Mouse (Mus musculus) retina, postnatal 1 day (tissue): Measurements from ENCODE around the gene Mark3.

Experiments
- DNase-seq: peaks from one replicate; pipeline ENCODE4 v3.0.0-alpha.2; 2012

Mark3 gene

DNA sequence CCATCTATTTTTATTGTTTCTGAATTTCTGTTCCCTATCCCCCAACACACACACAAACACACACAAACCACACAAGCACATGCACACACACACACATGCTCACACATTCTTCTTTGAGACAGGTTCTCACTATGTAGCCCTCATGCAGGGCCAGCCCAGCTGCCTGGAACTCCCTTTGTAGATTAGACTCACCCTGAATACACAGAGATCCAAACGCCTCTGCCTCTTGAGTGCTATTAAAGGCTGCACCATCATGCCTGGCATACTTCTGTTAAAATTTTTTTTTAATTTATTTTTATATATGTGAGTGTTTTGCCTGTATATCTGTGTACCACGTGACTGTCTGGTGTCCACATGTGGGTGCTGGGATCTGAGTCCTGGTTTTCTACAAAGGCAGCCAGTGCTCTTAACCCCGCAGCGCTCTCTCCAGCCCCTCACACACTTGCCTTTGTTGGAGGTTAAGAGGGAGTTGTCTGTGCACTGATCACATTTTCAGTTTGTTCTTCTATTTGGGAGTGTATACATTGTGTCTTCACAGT lies 12.0 kb upstream of the Mark3 start:
- no peak for DNase-seq

DNA sequence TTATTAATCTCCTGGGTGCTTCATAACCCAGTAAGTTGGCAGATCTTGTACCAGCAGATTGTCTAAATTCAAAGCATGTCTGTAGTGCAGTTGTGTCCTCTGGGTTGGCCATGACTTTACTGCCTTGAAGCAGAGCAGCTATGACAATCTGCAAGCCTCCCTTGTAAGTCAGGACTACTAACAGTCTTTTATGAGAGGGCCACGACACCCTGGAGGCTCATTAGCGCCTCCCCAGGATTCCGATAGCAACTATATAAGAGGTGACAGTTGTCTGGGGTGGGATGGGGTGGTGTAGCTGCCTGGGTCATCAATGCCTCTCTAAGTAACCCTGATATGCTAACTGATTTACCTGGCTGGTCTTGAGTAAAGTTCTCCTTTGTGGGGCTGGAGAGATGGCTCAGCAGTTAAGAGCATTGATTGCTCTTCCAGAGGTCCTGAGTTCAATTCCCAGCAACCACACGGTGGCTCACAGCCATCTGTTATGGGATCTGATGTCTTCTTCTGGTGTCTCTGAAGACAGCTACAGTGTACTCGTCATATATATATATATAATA lies 11.2 kb upstream of the Mark3 start:
- no peak for DNase-seq

DNA sequence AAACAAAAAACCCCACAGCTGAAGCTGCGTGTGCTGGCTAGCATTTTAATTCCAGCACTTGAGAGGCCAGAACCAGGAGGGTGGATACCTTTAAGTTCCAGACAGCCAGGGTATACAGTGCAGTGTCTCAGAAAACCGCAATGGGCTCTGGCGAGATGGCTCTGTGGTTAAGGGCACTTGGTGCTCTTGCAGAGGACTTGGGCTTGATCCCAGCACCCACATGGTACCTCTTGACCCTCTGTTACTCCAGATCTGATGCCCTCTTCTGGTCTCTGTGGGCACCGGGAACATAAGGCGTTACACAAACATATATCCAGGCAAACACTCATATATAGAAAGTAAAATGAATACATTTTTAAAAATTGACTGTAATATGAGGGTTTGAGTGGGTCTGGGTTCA lies 9.0 kb upstream of the Mark3 start:
- DNase-seq, result no peak

DNA sequence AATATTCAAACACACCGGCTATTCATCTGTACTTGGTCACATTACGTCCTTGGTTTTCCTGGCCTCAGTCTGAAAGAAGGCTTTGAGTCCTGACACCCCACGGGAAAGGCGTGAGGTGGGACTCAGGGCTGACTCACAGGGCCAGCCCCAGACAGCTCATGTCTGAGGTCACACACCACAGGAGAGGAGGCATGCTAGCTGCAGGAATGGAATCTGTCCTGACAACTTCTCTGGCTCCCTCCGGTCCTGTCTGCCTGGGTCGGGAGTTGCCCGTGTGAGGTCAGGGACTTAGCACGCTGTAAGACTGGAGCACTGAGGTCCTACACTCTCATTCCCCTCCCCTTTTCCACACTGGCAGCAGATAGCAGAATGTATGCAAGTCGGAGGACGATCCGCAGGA lies 5.5 kb upstream of the Mark3 start:
- no peak for DNase-seq

DNA sequence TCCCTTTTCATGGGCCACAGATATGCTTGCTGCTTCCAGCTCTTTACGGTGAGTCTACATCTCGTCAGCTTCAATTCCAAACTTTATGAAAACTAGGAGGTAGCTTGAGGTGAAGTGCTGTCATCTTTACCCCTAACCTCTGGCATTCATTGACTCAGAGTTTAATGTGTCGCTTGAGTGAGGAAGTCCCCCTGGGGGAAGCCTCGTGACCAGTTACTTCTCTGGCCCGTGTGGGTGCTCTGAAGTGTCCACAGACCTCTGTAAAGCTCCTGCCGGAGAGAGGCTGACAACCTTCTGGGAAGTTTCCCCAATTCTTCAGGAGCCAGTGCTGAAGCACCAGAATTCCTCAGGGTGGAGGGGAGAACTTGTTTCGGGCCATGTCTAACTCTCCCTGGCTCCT lies 1.9 kb upstream of the Mark3 start:
- DNase-seq, result no peak

DNA sequence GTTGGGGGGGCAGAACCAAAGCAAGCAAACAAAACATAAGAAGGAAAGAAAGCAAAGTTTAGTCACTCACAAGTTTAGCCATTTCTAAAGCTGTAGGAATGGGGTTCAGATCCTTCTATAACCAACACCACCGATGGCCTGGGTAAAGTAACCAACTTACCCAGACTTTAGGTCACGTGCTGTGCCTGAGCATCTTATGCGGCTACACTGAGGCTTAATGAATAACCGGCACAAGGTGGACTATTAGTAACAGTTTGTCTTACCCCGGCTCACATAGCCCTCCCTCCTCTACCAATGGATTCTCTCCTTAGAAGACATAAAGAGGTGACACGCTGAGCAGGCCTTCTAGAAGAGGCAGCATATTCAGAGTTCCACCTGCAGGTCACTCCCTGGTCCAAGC lies 1.0 kb upstream of the Mark3 start:
- DNase-seq, result no peak

DNA sequence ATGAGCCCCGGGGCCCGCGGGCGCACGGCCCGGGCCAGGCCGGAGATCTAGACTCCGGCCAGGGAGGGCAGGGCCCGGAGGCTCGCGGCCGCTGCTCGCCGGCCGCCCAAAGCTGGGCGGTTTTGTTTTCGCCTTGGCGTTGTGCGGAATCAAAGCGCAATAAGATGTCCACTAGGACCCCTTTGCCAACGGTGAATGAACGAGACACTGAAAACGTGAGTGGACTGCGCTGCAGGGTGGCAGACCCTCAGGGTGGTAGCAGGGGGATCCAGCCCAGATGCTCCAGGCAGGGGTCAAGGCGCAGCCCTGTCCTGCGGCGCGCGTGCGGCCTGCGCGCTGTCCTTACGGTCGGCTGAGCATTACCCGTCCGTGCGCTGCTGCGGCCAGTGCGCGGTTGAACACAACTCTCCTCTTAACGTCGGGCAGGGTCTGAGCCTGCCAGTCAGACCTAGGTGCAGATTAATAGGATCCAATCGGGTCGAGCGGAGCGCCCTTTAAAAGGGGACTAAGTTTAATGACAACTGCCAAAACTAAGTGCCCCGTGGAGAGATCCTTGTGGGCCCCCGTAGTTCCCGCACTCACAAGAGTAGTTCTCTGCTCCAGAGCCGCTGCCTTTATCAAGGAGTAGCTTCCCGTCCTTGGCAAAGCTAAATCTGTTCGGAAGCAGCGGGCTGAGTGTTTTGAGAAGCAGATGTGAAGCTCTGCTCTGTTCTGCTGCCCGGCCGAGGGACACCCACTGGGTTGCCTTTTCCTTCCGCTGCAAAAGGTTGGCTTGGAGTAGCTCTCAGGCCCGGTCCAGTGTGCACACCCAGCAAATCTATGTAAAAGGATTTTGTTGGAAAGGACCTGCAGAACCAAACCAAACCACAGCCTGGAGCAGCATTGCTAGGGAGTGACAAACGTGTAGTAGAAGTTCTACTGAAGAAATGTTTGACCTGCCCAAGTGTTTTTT lies 840 bp downstream of the Mark3 start:
- DNase-seq, result peak; percentile 72

DNA sequence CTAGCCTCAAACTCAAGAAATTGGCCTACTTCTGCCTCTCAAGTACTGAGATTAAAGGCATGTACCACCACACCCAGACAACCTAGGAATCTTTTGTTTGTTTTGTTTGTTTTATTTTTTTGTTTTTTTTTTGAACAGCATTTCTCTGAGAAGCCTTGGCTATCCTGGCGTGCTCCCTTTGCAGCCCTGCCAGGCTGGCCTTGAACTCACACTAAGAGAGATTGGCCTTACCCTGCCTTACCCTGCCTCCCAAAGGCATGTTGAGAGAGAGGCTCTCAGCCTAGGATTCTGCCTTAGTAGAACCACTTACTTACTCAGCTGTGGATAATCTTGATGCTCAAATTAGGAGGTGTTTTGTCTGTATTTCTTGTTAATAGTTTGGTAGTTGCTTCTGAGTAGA lies 8.7 kb downstream of the Mark3 start:
- no peak for DNase-seq

DNA sequence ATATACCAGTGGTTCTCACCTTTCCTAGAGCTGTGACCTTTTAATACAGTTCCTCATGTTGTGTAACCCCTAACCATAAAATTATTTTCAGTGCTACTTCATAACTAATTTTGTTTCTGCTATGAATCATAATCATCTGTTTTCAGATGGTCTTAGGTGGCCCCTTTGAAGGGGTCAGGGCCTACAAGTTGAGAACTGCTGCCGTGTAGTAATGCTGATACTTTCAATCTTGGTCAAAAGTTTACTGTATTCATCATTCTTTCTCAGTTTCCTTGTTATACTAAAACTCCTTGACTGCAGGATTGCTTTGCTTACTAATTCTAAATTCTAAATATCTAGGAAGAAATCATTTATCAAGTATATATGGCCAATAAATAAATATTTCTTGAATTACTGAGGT lies 10.1 kb downstream of the Mark3 start:
- DNase-seq, result no peak

DNA sequence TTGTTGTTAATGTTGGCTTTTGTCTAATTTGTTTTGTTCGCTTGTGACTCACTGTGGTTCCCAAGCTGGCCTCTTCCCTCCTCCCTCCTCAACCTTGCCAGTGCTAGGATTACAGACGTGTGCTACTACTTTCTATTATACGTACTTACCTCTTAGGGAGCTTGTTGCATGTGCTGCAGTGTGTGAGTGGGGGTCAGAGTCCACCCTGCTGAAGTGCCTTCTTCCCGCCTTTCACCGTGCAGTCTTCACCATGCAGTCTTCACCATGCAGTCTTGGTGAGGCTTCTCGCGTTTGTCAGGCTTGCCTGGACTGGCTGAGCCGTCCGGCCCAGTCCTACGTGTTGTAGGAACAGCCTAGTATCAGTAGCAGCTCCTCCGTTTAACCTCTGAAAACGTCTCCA lies 12.9 kb downstream of the Mark3 start:
- no peak for DNase-seq

DNA sequence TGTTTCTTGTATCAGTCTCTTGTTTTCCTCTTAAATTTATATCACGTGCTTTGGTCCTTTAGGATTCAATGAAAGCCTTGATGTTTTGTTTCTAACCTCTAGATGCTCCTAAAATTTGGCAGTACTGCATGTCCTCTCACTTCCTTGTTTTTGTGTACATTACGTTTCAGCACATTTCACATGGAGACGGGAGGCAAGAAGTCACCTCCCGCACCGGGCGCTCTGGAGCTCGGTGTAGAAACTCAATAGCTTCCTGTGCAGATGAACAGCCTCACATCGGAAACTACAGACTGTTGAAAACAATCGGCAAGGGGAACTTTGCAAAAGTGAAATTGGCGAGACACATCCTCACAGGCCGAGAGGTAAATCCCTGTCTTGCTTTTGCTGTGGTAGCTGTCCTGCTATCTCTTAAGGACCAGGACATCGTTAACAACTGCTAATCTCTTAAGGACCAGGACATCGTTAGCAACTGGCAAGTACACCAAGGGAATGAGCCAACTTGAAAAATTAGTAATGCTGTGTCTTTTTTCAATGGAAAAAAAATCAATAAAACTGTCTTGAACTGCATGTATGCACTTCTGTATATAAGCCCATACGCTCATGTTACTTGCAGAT lies 18.2 kb downstream of the Mark3 start:
- DNase-seq, result no peak

DNA sequence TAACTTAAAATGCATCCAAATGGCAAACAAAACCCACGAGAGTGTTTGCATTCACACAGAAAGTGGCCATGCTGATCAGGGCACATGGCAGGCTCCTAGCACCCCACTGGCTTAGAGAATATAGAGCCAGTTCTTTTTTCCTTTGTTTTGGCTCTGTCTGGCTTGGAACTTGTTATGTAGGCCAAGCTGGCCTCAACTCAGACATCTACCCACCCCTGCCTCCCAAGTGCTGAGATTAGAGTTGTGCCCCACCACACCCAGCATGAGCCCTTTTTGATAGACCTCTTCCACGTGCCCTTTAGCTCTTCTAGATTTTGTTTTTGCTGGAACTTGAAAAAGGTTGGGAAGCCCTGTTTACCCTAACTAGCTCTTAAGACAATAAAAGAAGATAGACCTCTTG lies 19.5 kb downstream of the Mark3 start:
- no peak for DNase-seq

DNA sequence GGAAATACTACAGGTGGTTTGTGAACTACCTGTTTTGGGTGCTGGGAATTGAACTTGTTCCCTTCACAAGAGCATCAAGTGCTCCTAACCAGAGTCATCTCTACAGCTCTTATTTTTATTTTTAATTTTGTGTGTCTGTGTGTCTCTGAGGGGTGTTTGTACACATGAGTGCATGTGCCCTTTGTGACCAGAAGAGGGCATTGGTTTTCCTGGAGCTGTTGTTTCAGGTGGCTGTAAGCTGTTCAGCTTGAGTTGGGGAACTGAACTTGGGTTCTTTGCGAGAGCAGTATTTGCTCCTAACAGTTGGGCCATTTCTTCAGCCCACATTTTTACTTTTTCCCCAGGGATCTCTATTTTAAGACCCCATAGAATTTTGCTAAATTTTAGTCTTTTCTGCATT lies 23.0 kb downstream of the Mark3 start:
- DNase-seq, result no peak

DNA sequence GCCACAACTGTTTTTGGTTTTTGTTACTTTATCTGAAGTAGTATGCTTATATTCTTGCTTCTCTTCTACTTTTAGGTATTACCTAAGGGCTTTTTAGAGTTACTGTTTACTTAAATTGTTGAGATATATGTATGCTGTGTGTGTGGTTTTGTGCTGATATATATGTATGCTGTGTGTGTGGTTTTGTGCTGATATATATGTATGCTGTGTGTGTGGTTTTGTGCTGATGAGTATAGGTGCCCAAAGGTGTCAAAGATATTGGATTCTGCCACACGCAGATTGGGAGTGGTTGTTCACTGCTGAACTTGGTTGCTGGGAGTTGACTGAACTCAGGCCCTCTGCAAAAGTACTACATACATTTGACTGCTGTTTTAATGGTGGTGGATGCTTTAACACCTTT lies 24.6 kb downstream of the Mark3 start:
- DNase-seq, result no peak

DNA sequence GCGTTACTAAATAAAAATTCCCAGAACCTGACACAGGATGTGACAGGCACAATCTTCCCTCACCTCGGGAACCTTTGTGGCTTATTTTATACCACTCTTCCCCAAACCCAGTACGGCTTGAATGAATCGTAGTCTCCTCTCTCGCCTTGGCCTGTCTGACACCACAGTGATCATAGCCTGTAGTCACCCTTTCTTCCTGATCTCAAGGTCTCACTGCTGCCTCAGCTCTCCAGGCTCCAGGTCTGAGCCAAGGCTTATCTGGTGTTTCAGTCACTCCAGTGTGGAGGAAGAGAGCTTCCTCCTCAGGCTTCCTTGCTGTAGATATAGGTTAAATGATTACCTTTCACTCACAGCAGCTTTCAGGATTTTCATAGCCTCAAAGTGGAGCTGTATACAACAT lies 25.3 kb downstream of the Mark3 start:
- DNase-seq, result no peak

DNA sequence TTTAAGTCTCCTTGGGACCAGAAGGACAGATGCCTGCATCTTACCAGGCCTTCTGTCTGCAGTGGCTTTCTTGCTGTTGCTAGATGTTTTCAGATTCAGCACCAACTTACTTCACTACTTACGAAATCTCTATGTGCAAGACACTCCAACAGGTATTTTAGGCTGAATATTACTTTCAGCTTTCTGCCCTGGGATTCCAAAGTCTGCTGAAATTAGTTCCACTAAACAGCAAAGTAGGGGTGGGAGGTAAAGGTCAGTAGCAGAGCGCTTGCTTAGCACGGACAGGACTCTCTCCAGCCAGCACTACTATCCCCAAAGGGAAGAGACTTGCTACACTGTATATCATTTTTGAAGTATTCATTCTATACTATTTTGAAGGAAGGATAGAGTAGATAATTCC lies 29.5 kb downstream of the Mark3 start:
- no peak for DNase-seq

DNA sequence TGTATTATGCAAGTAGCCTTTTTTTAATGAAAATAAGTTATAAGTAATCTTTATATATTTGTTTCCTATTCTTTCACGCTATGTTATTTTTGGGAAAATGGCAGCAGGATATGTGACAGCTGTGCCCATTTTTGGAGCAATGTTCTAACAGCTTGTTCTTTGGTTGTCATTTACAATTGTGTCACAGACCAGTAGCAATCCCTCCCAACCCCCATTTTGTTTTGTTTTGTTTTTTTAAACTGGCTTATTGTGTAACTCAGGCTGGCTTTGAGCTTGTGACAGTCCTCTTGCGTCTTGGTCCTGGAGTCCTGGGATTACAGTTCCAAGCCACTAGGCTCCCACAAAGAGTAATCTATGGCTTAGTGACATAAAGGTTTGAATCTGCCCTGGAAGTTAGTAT lies 31.3 kb downstream of the Mark3 start:
- DNase-seq, result no peak

DNA sequence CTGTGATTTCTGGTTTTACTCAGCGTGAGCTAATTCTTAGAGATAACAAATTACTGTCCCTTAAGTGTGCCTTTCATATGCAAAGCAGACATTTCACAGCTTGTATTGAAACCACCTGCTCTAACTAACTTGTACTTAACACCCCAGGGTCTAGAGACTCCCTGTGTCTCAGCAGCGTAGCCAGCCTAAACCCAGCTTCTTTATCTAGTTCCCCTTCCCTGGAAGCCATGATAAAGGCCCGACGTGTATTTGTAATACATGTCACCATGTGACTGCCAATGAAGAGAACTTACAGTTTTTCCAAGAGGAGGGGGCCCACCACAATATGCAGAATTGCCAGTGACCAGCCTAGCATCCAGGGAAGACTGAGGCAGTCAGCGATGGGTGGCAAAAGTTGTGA lies 33.7 kb downstream of the Mark3 start:
- no peak for DNase-seq

DNA sequence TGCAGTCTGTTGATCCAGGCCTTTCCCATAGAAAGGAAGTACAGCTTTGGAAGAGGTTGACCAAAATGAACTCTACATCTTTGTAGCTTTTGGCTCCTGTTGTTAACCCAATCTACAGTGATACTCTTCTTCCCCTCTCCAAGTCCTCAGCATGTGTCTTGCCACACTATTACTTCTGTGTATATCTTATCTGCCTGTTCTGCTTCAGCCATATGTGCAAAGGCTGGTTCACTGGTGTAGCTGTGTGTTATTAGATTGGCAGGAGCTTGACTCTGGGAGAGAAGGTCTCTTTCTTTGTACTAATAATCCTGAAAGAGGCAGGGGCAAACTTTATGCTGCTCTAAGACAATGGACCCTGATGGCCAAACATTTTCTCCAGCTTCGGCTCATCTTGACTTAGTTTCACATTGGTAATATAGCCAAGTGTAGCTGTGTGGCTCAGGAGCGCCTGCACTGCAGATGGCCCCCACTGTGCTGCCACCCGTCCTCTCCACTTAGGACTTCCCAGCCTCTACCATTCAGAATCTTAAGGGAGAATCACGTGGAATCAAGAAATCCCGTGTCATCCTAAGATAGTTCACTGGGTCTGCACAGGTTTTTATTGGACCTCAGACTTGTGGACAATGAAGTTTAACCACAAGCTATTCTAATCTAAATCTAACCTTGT lies 40.3 kb downstream of the Mark3 start:
- no peak for DNase-seq

DNA sequence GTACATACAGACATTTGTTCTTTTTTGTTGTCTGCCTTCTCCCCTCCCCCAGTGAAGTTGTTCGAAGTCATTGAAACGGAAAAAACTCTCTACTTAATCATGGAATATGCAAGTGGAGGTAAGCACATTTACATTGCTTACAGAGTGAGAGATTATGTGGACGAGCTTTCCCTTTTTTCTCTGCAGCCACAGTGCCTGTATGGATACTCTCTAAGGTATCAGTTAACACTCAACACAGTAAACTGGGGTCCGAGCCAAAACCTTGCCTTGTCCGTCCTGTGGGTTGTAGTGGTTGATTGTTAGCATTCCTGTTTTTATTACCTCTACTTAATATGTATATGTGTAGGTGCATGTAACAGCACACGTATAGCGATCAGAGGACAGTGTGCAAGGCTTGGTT lies 43.9 kb downstream of the Mark3 start:
- no peak for DNase-seq

DNA sequence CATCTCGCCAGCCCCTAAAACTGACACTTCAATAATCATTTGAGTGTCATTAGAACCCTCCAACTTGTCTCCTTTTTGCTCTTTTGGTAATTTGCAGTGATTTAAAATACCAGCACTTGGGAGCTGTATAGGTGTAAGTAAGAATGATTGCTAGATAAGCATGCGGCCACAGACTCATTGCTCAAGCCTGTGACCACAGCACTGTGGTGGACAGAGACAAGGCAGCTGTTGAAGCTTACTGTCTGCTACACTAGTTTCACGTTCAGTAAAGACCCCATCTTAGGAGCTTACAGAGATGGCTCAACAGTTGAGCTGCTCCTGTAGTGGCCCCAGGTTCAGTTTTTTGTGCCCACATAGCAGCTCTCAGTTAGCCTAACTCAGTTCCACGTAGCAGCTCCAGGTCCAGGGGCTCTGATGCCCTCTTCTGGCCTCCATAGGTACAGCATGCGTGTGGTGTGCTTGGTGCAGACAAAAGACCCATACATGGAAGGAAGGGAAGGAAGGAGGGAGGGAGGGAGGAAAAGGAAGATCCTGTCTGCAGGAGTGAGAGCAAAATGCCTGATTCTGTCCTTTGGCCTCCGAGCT lies 73.8 kb downstream of the Mark3 start:
- peak; percentile 87 for DNase-seq

DNA sequence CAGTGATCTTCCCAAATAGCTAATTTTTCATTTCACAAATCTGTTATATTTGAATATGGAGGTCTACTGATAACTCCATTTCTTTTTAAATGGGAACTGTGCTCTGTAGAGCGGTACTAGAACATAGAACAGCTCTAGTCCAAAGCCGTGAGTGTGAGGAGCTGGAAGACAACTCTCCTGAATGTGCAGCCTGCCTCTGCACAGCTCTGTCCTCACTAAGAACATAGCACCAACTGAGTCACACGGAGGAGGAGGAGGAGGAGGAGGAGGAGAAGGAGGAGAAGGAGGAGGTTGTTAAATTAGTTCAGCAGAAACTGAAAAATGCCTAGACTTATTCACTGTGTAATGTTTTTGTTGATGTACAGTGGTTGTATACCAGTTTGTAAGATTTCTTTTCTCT lies 78.6 kb downstream of the Mark3 start:
- DNase-seq, result no peak

DNA sequence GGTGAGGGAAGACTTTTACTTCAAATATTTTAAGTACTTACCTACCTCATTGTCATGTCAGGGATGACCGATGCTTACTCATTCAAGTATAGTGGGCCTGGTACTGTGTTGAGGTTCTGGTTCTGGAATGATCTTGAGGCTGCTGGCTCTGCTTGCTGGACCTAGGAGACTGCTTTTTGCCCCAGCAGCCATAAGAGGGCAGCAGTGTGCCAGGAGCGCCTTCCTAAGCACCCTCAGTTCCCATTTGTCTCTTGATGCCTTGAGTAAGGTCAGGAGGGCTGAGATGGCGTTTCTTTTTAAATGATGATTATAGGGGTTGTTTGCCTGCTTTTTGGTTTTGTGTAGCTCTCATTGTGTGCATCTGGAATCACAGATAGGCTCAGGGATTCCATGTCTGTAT lies 79.1 kb downstream of the Mark3 start:
- peak; percentile 85 for DNase-seq
